Mouse (Mus musculus) cerebellum, adult 2 months (tissue): Measurements from ENCODE around the gene Fbxl14. TPM values are rescaled to one million over a fixed set of nuclear protein-coding genes. Genes with fewer than 3 reads are reported as not detected.
A peak's percentile ranks its signal among the peaks of the same experiment; 100 is the strongest.
"Not testable (repeated sequence)": the region's sequence is repeated elsewhere in the genome, so short reads cannot be mapped to it uniquely, and the experiment has no call there.

Experiments
- DNase-seq, 2 experiments: peaks; one replicate each; pipeline ENCODE4 v3.0.0; 2021
- H3K27ac ChIP-seq: fragments of 200-500 bp; 2 replicates; pipeline ENCODE4 v1.5.1; 2012; ENCODE audit warnings: low read length, control low read depth, inconsistent platforms; ENCODE audit not compliant: insufficient read depth
- H3K27me3 ChIP-seq: fragments of 200-500 bp; 2 replicates; pipeline ENCODE4 v1.6.1; 2012; ENCODE audit warnings: inconsistent platforms, mild to moderate bottlenecking, low read length, moderate library complexity; ENCODE audit not compliant: control insufficient read depth, insufficient read depth
- H3K4me1 ChIP-seq: fragments of 200-500 bp; 2 replicates; pipeline ENCODE4 v1.6.1; 2011; ENCODE audit warnings: low read length; ENCODE audit not compliant: control insufficient read depth, insufficient read depth
- H3K4me3 ChIP-seq: fragments of 200-500 bp; replicated peaks from 2 replicates; pipeline ENCODE3; 2011; ENCODE audit warnings: mild to moderate bottlenecking, low read depth, low read length, control low read depth; ENCODE audit not compliant: insufficient read depth
- CTCF ChIP-seq: fragments of 200-500 bp; IDR thresholded peaks from 2 replicates; pipeline ENCODE4 v1.5.1; 2011; ENCODE audit warnings: low read depth, mild to moderate bottlenecking, control low read depth, low read length, moderate library complexity, borderline replicate concordance; ENCODE audit not compliant: insufficient read depth
- POLR2A ChIP-seq: fragments of 200-500 bp; IDR thresholded peaks from 2 replicates; pipeline ENCODE4 v1.6.1; 2011; ENCODE audit warnings: low read length, control low read depth, borderline replicate concordance; ENCODE audit not compliant: insufficient read depth
- WGBS: fragments of 180-500 bp; shearing (Covaris S2); methylation state at CpG from one replicate; pipeline ENCODE4 v1.1.7; 2018; 5-methylcytosine and 5-hydroxymethylcytosine counted together
- polyA plus RNA-seq: library from polyadenylated mRNA; depleted of rRNA; stranded (reverse); fragments of >200 nt; gene quantifications from 2 replicates; pipeline ENCODE4 v1.2.3, GENCODE M21; 2012; rRNA removed

The Fbxl14 gene
- polyA plus RNA-seq, result 34.1 TPM in 2 replicates

DNA sequence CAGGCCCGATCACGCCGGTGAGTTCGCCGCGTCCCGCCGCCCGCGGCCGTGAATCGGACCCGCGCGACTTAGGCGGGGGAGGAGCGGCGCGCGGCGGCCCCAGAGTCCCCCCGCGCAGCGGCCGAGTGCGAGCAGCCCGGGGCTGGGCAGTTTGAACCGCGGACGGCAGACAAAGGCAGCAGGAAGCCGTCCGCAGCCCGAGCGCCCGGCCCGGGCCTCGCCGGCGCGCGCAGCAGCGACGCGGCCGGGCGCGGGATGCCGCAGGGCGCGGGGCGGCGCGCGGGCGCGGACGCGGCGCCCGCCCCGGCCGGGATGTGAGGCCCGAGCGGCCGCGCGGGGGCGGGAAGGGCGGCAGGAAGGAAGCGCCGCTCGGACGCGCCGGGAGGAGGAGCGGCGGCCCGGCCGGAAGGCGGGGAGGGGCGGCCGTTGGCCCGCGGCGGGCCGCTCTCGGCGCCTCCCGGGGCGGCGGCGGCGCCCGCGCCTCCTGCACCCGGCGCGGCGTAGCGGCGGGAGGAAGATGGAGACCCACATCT, at the start of gene Fbxl14:
Gene Fbxl14 (plus strand): TSS at position 326 of the 533 bp plus-strand sequence.
- TF ChIP-seq POLR2A, result no peak
- no peak for TF ChIP-seq CTCF
- DNase-seq, result peak in 1 of 2 experiments; percentile 68
- H3K27ac ChIP-seq, result peak within 1 kb of the TSS; percentile 100
- no peaks in the 10 kb centered on the region for H3K27me3 ChIP-seq
- H3K4me1 ChIP-seq, result peaks cover 7% of the 10 kb centered on the region
- 7% methylated on average over 85 of the region's 101 CpGs for WGBS
- peak within 1 kb of the TSS; percentile 87 for H3K4me3 ChIP-seq

DNA sequence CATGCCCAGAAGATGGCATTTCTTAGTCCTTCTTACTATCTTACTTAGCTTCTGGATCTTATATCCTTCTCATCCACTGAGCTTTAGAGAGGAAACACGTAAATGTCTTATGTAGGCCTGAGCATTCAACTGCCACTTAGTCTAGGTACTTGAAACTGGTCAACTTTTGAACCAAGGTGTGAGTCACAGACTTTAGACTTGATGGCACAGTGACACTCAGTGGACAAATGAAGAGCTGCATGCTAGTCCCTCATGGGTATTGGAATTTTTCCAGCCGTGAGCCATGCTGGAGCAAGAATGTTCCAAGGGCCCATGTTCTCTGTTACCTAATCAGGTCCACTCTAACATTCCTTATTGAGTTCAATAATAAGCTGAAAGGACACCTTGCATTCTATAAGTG, 49.0 kb upstream of the Fbxl14 start:
- H3K4me1 ChIP-seq, result no peaks in the 10 kb centered on the region

DNA sequence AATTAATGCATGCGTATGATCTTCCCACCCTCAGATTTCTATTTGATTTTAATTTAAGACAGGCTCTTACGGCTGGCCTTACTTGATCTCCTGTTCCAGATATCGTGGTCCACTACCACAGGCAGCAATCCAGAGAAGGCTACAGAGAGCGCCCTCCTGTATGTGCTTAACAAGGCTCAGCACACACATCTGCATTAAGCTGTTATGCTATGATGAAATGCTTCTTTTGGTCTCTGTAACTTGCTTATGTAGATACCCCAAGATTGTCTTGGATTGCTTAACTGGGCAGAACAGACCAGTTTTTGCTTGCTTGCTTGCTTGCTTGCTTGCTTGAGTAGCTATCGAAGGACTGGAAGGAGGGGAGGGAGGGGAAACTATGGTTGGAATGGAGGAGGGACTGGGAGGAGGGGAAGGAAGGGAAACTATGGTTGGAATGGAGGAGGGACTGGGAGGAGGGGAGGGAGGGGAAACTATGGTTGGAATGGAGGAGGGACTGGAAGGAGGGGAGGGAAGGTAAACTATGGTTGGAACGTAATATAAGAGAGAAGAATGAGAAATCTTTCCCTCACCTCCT, 47.6 kb upstream of the Fbxl14 start:
- DNase-seq, result no peak
- Histone ChIP-seq H3K27me3 (no peaks in the 10 kb centered on the region), H3K4me3 (no peak overlapping the region), H3K4me1 (no peaks in the 10 kb centered on the region), H3K27ac (no peak overlapping the region)
- TF ChIP-seq CTCF, result no peak
- no peak for TF ChIP-seq POLR2A
- 89% methylated on average over 6 of the region's 6 CpGs for WGBS

More for the DNA sequence above, 49.0 kb upstream of the Fbxl14 start:
- WGBS, result 37% methylated on average over 2 of the region's 2 CpGs
- no peak for TF ChIP-seq POLR2A
- peak; percentile 38; the same call in 1 of the 2 replicates for TF ChIP-seq CTCF
- Histone ChIP-seq H3K27me3 (no peaks in the 10 kb centered on the region), H3K4me3 (no peak overlapping the region), H3K27ac (no peak overlapping the region)
- peak; percentile 53 to 61 for DNase-seq

DNA sequence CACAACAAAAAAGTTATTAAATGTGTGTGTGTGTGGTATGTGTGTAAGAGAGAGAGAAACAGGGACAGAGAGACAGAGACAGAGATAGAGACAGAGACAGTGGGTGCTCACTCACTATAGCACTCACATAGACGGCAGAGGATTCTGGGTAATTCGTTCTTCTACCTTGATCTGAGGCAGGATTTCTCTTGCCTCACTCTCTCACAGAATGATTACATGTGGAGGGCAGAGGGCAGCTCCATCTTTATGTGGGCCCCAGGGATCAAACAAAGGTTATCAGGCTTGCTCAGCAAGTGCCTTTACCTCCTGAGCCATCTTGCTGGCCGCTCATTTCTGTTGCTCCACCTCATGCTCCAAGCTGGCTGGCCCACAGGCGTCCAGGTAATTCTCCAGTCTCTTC, 45.1 kb upstream of the Fbxl14 start:
- Histone ChIP-seq H3K27me3 (no peaks in the 10 kb centered on the region), H3K4me3 (no peak overlapping the region), H3K4me1 (no peaks in the 10 kb centered on the region), H3K27ac (no peak overlapping the region)
- WGBS, result 92% methylated on average over 4 of the region's 4 CpGs
- DNase-seq, result no peak
- TF ChIP-seq CTCF (no peak), POLR2A (no peak)

DNA sequence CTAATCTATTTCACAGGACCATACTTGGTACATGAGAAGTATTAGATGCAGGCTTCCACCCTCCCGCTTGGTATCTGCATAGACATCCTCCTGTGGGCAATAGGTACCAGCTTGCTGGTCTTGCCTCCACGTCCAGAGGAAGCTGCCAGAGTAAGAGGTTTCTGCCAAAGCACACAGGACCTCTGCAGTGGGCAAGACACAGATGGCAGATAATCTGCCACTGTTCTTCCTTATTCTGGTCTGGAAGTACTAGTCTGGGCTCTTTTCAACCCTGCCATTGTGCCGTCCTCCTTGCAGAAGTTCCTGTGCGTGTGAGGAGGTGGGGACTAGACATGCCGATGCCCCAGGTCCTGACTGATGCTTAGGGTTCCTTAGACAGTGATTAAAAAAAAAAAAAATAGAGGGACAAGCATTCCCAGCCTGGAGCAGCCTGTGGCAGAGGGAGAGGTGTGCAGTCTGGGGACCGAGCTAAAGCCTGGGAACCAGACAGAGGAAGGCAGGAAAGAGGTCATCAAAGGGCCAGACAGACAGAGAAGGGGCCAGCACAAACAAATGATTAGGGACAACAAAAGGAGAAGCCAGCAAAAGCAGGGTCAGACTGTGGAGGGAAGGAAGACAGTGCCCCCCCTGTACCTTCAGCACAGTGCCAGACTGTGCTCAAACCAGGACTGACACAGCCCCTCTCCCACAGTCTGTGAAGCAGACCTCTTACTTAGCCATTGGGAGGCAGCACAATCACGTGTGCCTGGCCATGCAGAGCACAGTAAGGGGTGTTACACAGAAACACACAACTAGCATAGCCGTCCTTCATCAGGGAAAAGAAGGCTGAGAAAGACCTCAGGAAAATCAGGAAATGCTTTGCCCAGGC, 41.3 kb upstream of the Fbxl14 start:
- WGBS, result 46% methylated on average over 8 of the region's 8 CpGs
- no peak overlapping the region for H3K27ac ChIP-seq
- TF ChIP-seq POLR2A, result no peak
- no peak for TF ChIP-seq CTCF
- H3K27me3 ChIP-seq, result no peaks in the 10 kb centered on the region
- no peak for DNase-seq
- no peaks in the 10 kb centered on the region for H3K4me1 ChIP-seq
- no peak overlapping the region for H3K4me3 ChIP-seq

DNA sequence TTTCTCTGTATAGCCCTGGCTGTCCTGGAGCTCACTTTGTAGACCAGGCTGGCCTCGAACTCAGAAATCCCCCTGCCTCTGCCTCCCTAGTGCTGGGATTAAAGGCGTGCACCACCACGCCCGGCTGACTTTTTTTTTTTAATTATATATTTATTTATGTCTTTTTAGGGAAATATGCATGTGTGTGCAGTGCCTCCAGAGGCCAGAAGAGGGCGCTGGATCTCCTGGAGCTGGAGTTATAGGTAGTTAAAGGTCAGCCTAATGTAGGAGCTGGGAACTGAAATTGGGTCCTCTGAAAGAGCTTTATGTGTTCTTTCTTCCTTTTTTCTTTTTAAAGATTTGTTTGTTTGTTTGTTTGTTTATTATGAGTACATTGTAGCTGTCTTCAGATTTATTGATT, 36.7 kb upstream of the Fbxl14 start:
- DNase-seq, H3K27ac ChIP-seq, H3K27me3 ChIP-seq, H3K4me1 ChIP-seq, H3K4me3 ChIP-seq: not testable (repeated sequence)
- WGBS, result 84% methylated on average over 5 of the region's 5 CpGs

DNA sequence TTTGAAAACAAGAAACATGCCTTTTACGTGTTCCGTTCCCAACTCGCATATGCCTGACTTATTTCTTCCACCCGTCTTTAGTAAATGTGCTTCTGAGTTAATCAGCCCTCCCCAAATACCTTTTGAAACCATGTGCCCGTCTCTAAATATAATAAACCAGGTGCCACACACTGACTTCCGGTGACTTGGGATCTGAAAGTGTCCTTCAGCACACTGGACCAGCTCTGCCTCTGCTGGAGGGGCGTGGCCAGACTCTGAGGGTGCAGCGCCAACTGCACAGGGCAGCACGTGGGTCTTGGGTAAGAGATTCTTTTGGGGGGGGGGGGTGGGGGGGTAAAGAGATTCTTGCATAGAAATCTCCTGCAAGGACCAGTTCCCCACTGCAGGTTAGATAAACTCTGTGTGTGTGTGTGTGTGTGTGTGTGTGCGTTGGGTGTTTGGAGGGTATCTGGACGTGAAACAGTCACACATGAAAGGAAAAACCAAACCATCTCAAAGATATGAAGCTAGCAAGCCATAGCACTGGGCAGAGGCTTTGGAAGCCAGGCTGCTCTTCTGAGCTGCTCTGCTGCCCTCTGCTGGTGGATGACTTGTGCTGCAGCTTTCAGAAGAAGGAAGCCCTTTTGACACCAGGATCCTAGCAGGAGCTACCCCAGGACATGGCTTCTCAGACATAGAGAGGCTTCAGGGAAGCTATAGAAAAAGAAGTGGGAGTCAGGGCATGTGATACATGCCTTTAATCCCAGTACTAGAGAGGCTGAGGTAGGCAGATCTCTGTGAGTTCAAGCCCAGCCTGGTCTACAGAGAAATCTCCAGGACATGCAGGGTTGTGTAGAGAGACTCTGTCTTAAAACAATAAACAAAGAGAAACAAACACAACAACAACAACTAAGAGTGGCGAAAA, 35.5 kb upstream of the Fbxl14 start:
- WGBS, result 32% methylated on average over 12 of the region's 12 CpGs
- DNase-seq, result peak; percentile 74 to 80
- no peaks in the 10 kb centered on the region; the same call in 1 of the 2 replicates for H3K27me3 ChIP-seq
- TF ChIP-seq POLR2A, result no peak
- peak; percentile 96 for TF ChIP-seq CTCF
- H3K4me1 ChIP-seq, result peaks cover 3% of the 10 kb centered on the region; the same call in 1 of the 2 replicates
- no peak overlapping the region for H3K4me3 ChIP-seq
- no peak overlapping the region for H3K27ac ChIP-seq
